Mouse (Mus musculus): ENCODE measurements at regions not wholly inside any gene's neighbourhood (a gene's known extent, or its start where the extent isn't known, plus 50 kb on each side); places are given as distances from the start of the nearest gene placed in this dataset.

GRCm38 (mm10) chr8:18287536-18288237 lies 690.4 kb downstream of the Defb40 start:
- Histone ChIP-seq H3K4me3 (replicated peaks; ENCODE audit: control insufficient read depth, low read depth, low read length) (no peak overlapping the region), H3K27ac (ENCODE audit: control insufficient read depth, insufficient read depth, low read depth, low read length, poor library complexity) (no peak overlapping the region), H3K4me1 (ENCODE audit: control insufficient read depth, insufficient read depth, low read length) (no peaks in the 10 kb centered on the region)
- TF ChIP-seq CTCF (IDR thresholded peaks at IDR 0.05; ENCODE audit: control insufficient read depth, insufficient read depth, low read length) (no peak), POLR2A (IDR thresholded peaks at IDR 0.05; ENCODE audit: borderline replicate concordance, control insufficient read depth, low read depth, low read length) (no peak)
- 76% methylated on average over 8 of the region's 8 CpGs for WGBS

DNA sequence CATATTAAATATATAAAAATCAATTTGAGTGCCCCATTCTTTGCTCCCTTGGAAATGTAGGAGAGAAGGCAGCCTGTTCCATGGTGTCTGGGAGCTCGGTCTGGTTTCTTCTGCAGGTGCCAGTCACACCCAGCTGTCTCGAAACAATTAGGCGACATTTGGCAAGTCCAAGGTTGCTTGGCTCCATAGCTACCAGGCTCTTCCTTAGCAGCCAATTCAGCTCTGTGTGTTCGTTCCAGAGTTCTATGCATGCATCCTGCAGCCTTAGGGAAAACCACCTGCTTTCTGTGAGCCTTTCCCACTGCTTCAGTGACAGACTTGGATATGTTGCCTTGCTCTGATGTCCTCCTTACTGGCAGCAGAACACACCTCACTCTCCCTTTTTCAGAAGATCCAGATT lies 698.1 kb downstream of the Defb40 start:
- Histone ChIP-seq H3K4me3 (replicated peaks; ENCODE audit: control insufficient read depth, low read depth, low read length) (no peak overlapping the region), H3K27ac (ENCODE audit: control insufficient read depth, insufficient read depth, low read depth, low read length, poor library complexity) (no peak overlapping the region), H3K4me1 (ENCODE audit: control insufficient read depth, insufficient read depth, low read length) (no peaks in the 10 kb centered on the region)
- TF ChIP-seq POLR2A (IDR thresholded peaks at IDR 0.05; ENCODE audit: borderline replicate concordance, control insufficient read depth, low read depth, low read length) (no peak), CTCF (IDR thresholded peaks at IDR 0.05; ENCODE audit: control insufficient read depth, insufficient read depth, low read length) (no peak)
- WGBS = 63% methylated on average over 4 of the region's 4 CpGs

DNA sequence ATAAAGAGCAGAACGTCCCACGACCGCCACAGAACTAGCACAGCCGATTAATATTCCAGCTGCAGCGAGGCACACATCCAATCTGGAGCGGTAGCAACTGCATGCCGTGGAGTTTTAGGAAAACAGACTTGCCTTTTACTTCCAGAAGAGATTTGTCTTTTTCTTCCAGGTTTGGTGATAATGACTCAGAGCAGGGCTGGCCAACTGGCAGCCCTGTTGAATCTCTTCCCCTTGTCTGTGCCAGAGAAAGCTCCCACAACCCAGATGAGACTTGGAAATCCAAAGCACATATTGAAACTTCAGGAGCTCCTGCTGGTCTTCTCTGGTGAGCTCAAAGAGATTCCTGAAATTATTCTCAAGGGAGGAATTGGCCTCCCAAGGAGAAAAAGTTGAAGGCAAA lies 709.8 kb downstream of the Defb40 start:
- 80% methylated on average over 7 of the region's 7 CpGs for WGBS
- Histone ChIP-seq H3K27ac (ENCODE audit: control insufficient read depth, insufficient read depth, low read depth, low read length, poor library complexity) (no peak overlapping the region), H3K4me1 (ENCODE audit: control insufficient read depth, insufficient read depth, low read length) (no peaks in the 10 kb centered on the region), H3K4me3 (replicated peaks; ENCODE audit: control insufficient read depth, low read depth, low read length) (no peak overlapping the region)
- TF ChIP-seq CTCF (IDR thresholded peaks at IDR 0.05; ENCODE audit: control insufficient read depth, insufficient read depth, low read length) = no peak
- no peak for TF ChIP-seq POLR2A (IDR thresholded peaks at IDR 0.05; ENCODE audit: borderline replicate concordance, control insufficient read depth, low read depth, low read length)

DNA sequence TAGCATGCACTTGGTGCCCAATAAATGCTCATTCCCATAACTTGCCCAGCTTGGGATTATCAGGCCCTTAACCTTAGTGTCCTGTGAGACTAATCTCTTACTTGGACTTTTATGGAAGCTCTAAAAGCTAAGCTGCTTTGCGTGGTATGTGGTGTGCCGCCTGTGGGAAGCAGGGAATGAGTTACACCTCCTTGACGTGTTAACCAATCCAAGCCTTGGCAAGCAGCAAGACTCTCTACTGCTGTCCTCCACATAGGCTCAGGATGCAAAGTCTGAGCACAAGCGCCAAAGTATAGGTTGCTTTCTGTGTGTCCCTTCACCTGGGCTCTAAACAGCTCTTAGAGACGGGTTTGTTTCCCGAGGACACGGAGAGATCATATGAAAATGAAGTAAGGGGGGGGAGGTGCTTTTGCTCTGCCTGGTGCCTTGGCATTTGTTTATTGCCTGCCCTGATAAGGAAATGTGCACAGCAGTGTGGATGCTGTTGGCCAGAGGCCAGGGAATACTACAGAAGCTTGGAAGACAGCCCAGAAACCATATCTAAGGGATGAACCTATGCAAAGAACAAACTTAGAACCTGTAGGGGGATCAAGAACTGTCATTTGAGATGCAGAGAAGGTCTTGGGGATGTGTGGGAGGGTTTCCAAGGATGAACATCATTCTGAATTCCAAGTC lies 719.6 kb downstream of the Defb40 start:
- no peak overlapping the region for H3K27ac ChIP-seq (ENCODE audit: control insufficient read depth, insufficient read depth, low read depth, low read length, poor library complexity)
- TF ChIP-seq POLR2A (IDR thresholded peaks at IDR 0.05; ENCODE audit: borderline replicate concordance, control insufficient read depth, low read depth, low read length) (no peak), CTCF (IDR thresholded peaks at IDR 0.05; ENCODE audit: control insufficient read depth, insufficient read depth, low read length) (no peak)
- 78% methylated on average over 7 of the region's 7 CpGs for WGBS
- H3K4me3 ChIP-seq (replicated peaks; ENCODE audit: control insufficient read depth, low read depth, low read length) = no peak overlapping the region
- H3K4me1 ChIP-seq (ENCODE audit: control insufficient read depth, insufficient read depth, low read length) = no peaks in the 10 kb centered on the region

DNA sequence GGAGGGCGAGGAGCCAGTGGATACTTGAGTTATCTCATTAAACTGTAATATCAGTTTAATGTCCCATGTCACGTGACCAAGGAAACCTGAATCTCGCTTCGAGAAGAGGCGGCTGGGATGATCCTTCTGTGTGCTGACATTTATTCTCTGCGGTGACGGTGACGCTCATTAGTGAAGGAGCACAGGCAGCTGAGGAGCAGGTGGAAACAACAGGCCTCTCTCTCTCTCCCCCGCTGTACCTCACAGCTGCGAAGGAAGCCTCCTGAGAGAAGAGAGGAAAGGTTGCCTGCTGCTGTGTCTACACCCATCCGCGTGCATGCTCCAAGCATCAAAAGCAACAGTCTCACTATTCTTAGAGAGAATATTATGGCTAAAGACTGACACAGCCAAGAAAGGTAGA lies 731.8 kb downstream of the Defb40 start:
- no peaks in the 10 kb centered on the region for H3K4me1 ChIP-seq (ENCODE audit: control insufficient read depth, insufficient read depth, low read length)
- no peak overlapping the region for H3K4me3 ChIP-seq (replicated peaks; ENCODE audit: control insufficient read depth, low read depth, low read length)
- TF ChIP-seq POLR2A (IDR thresholded peaks at IDR 0.05; ENCODE audit: borderline replicate concordance, control insufficient read depth, low read depth, low read length) (no peak), CTCF (IDR thresholded peaks at IDR 0.05; ENCODE audit: control insufficient read depth, insufficient read depth, low read length) (no peak)
- H3K27ac ChIP-seq (ENCODE audit: control insufficient read depth, insufficient read depth, low read depth, low read length, poor library complexity) = no peak overlapping the region
- WGBS = 85% methylated on average over 12 of the region's 12 CpGs

DNA sequence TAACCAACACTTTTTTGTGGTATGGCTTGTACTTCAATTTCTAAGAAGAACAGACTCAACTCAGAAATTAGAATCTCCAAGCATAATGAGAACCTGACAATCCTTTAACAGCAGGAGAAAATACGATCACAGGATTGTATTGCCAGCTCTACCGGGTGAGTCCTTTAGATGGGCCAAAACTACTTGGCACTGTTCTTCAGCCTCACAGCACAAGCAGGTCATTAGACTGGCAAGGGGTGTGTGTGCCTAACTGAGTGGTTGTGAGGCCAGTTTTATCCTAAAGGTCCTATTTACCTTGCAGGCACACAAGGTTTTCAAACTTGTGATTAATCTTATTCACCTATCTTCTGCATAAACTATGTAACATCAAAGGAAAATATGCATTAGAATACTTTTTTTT lies 760.5 kb downstream of the Defb40 start:
- Histone ChIP-seq H3K27ac (ENCODE audit: control insufficient read depth, insufficient read depth, low read depth, low read length, poor library complexity) (no peak overlapping the region), H3K4me3 (replicated peaks; ENCODE audit: control insufficient read depth, low read depth, low read length) (no peak overlapping the region), H3K4me1 (ENCODE audit: control insufficient read depth, insufficient read depth, low read length) (no peaks in the 10 kb centered on the region)
- TF ChIP-seq CTCF (IDR thresholded peaks at IDR 0.05; ENCODE audit: control insufficient read depth, insufficient read depth, low read length) = no peak
- TF ChIP-seq POLR2A (IDR thresholded peaks at IDR 0.05; ENCODE audit: borderline replicate concordance, control insufficient read depth, low read depth, low read length) = no peak
- 79% methylated on average over 2 of the region's 2 CpGs for WGBS

- TF ChIP-seq CTCF (IDR thresholded peaks at IDR 0.05; ENCODE audit: control insufficient read depth, insufficient read depth, low read length) = no peak
- TF ChIP-seq POLR2A (IDR thresholded peaks at IDR 0.05; ENCODE audit: borderline replicate concordance, control insufficient read depth, low read depth, low read length) = no peak
- no peak overlapping the region for H3K27ac ChIP-seq (ENCODE audit: control insufficient read depth, insufficient read depth, low read depth, low read length, poor library complexity)
- H3K4me3 ChIP-seq (replicated peaks; ENCODE audit: control insufficient read depth, low read depth, low read length) = no peak overlapping the region
- H3K4me1 ChIP-seq (ENCODE audit: control insufficient read depth, insufficient read depth, low read length) = no peaks in the 10 kb centered on the region
- WGBS = 81% methylated on average over 7 of the region's 7 CpGs
Measured at GRCm38 (mm10) chr8:18217192-18217591, 760.9 kb downstream of the Defb40 start.

DNA sequence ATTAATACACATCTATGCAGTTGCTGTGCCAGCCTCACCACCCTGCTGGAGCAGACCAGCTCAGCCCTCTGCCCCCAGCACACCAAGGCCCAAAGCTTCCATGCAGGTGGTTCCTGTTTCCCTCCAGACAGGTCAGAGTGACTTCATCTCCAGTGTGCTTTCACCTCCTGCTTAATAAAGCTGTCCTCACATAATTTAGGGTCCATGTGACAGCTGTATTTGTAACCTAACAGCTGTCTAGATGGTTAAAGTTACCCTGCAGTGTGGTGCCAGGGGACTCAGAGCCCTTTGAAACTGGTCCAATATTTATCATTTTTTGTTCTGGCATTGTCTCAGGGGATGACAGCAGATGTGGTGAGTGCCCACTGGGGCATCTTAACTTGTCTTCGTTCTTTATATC lies 761.5 kb downstream of the Defb40 start:
- no peak overlapping the region for H3K27ac ChIP-seq (ENCODE audit: control insufficient read depth, insufficient read depth, low read depth, low read length, poor library complexity)
- H3K4me1 ChIP-seq (ENCODE audit: control insufficient read depth, insufficient read depth, low read length) = no peaks in the 10 kb centered on the region
- WGBS = 58% methylated on average over 1 of the region's 1 CpGs
- TF ChIP-seq CTCF (IDR thresholded peaks at IDR 0.05; ENCODE audit: control insufficient read depth, insufficient read depth, low read length) = no peak
- no peak for TF ChIP-seq POLR2A (IDR thresholded peaks at IDR 0.05; ENCODE audit: borderline replicate concordance, control insufficient read depth, low read depth, low read length)
- H3K4me3 ChIP-seq (replicated peaks; ENCODE audit: control insufficient read depth, low read depth, low read length) = no peak overlapping the region
